Mouse (Mus musculus) intestine, postnatal 0 days (tissue): ENCODE measurements at regions not wholly inside any gene's neighbourhood (a gene's known extent, or its start where the extent isn't known, plus 50 kb on each side); places are given as distances from the start of the nearest gene placed in this dataset.

Experiments used
- ATAC-seq: fragments of 200-750 bp; cut with Nextera tagmentation; 2 replicates; pipeline ENCODE4 v1.8.0; 2017; ENCODE audit warnings: mild to moderate bottlenecking, moderate TSS enrichment, moderate library complexity
- H3K27ac ChIP-seq: fragments of 300-500 bp; sonication (generic); 2 replicates; pipeline ENCODE4 v1.5.1; 2014; ENCODE audit warnings: mild to moderate bottlenecking, low read depth, low read length, moderate library complexity
- H3K27me3 ChIP-seq: fragments of 300-500 bp; sonication (generic); replicated peaks from 2 replicates; pipeline ENCODE4 v1.6.1; 2014; ENCODE audit warnings: low read length, mixed read lengths; ENCODE audit not compliant: control insufficient read depth, insufficient read depth
- H3K36me3 ChIP-seq: fragments of 300-500 bp; sonication (generic); 2 replicates; pipeline ENCODE4 v1.6.1; 2014; ENCODE audit warnings: mild to moderate bottlenecking, moderate library complexity; ENCODE audit not compliant: control insufficient read depth, insufficient read depth
- H3K4me1 ChIP-seq: fragments of 300-500 bp; sonication (generic); replicated peaks from 2 replicates; pipeline ENCODE4 v1.6.1; 2014; ENCODE audit warnings: antibody characterized with exemption, low read length, mixed read lengths; ENCODE audit not compliant: control insufficient read depth, insufficient read depth
- H3K4me2 ChIP-seq: fragments of 300-500 bp; sonication (generic); replicated peaks from 2 replicates; pipeline ENCODE4 v1.6.1; 2014; ENCODE audit warnings: low read depth, mild to moderate bottlenecking, moderate library complexity
- H3K4me3 ChIP-seq: fragments of 300-500 bp; sonication (generic); 2 replicates; pipeline ENCODE4 v1.5.1; 2014; ENCODE audit warnings: low read depth, low read length
- H3K9ac ChIP-seq: fragments of 300-500 bp; sonication (generic); 2 replicates; pipeline ENCODE4 v1.6.1; 2014; ENCODE audit warnings: mild to moderate bottlenecking, low read depth, low read length
- H3K9me3 ChIP-seq: fragments of 300-500 bp; sonication (generic); 2 replicates; pipeline ENCODE4 v1.6.1; 2016; ENCODE audit warnings: mixed run types; ENCODE audit not compliant: control insufficient read depth
- CTCF ChIP-seq: sonication (generic); IDR thresholded peaks from 2 replicates; pipeline ENCODE4 v1.5.1; 2016; ENCODE audit warnings: low read depth, mild to moderate bottlenecking, control low read depth, antibody characterized with exemption, moderate library complexity
- WGBS: fragments of 180-500 bp; shearing (Covaris S2); extraction: QIAGEN DNeasy Blood & Tissue Kit; methylation state at CpG from one replicate; pipeline ENCODE4 v1.1.7; 2014; 5-methylcytosine and 5-hydroxymethylcytosine counted together

DNA sequence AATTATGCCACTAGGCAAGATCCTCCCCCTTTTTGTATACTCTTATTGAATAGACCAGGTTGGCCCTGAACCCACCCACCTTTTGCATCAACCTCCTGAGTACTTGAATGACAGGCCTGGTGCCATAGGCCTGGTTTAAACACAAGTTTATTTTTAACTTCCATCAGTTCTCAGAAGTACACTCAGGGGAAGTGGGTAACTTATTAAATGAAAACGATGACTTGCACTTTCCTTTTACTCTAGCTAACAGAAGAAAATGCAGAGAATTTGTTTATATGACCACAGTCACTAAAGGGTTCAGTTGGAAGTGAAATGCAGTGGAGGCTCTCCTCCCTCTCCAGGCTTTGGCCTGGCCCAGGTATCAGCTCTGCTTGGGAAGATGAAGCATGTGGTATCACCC is 295.9 kb downstream of the Lrrc3b start:
- Histone ChIP-seq H3K9me3 (no peaks in the 10 kb centered on the region), H3K4me2 (no peak overlapping the region), H3K27me3 (no peaks in the 10 kb centered on the region), H3K27ac (no peak overlapping the region), H3K36me3 (no peaks in the 10 kb centered on the region), H3K4me1 (no peaks in the 10 kb centered on the region), H3K9ac (no peak overlapping the region), H3K4me3 (no peak overlapping the region)
- TF ChIP-seq CTCF, result no peak
- 55% methylated on average over 1 of the region's 1 CpGs for WGBS
- no peak for ATAC-seq

- Histone ChIP-seq H3K4me2 (no peak overlapping the region), H3K9ac (no peak overlapping the region), H3K4me1 (no peaks in the 10 kb centered on the region), H3K27ac (no peak overlapping the region), H3K36me3 (no peaks in the 10 kb centered on the region), H3K27me3 (no peaks in the 10 kb centered on the region), H3K4me3 (no peak overlapping the region), H3K9me3 (no peaks in the 10 kb centered on the region)
- no peak for TF ChIP-seq CTCF
- ATAC-seq, result no peak
- WGBS, result 93% methylated on average over 1 of the region's 1 CpGs
Observed at GRCm38 (mm10) chr14:15148516-15148915, 290.3 kb downstream of the Lrrc3b start.
